Mouse (Mus musculus) stomach, postnatal 0 days (tissue): Measurements from ENCODE around the gene Tmbim1.

Experiments
- CTCF ChIP-seq: IDR thresholded peaks from 2 replicates; pipeline ENCODE4 v1.5.1; 2016; ENCODE audit warnings: antibody characterized with exemption, low read depth, mild to moderate bottlenecking, moderate library complexity
- EP300 ChIP-seq: optimal IDR thresholded peaks from 2 replicates; pipeline ENCODE3; 2016; ENCODE audit warnings: antibody characterized with exemption

GRCm38 (mm10) chr1:74292331-74293020 lies 12.9 kb downstream of the Tmbim1 start:
- TF ChIP-seq CTCF (no peak), EP300 (no peak)
